Mouse (Mus musculus): Measurements from ENCODE around the gene Trpt1. TPM values are rescaled to one million over a fixed set of nuclear protein-coding genes. Genes with fewer than 3 reads are reported as not detected.

The Trpt1 gene
- total RNA-seq, 2 experiments from 2014 or later = 18.0 to 22.9 TPM

- peak; percentile 28 to 39 for DNase-seq (ENCODE audit: low spot score in 2 of 2)
- intact Hi-C loops (cut with DNase I) = no loop called here
Observed at GRCm38 (mm10) chr19:7020224-7020641, 24.3 kb downstream of the Trpt1 start.

DNA sequence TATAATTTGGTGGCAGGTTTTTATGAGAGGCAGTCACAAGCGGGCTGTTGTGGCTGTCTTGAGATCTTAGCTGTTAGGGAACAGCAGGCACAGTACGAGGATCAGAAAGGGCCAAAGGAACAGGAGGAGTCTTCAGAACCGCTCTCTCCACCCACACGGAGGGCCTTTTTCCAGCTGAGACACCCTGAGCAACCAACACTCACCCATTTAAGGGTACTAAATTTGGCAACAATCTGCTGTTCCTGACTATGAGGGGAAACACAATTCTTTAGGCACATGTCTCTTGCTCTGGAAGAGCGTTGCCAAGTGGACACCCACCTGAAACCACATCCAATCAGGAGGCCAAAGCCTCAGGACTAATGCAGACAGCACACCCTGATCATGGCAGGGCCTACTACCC is 33.6 kb downstream of the Trpt1 start:
- intact Hi-C loops (cut with DNase I) = loop anchor here (5.0 kb wide), 1 partner anchor 97 kb away; the partner anchor contains the start of gene Kcnk4
- peak; percentile 58 to 91 for DNase-seq (ENCODE audit: low spot score in 2 of 2)

DNA sequence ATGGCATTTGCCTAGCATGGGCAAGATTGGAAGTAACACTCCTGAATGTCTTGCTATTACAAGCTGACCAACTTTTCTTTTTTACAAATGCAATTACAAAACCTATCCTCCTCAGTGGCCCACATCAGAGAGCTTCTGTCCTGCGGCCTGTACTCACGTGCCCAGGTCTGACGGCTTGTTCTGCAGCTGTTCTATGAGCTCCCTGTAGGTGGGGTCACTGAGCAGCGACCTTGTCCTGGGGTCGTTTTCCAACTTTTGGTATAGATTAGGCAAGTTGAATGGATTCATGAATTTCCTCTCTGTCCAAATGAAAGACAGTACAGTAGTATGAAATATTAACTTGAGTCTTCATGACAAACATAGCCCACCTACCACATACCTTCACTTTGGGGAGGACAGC is 38.1 kb downstream of the Trpt1 start:
- intact Hi-C loops (cut with DNase I) = no loop called here
- no peak for DNase-seq (ENCODE audit: low spot score in 2 of 2)

DNA sequence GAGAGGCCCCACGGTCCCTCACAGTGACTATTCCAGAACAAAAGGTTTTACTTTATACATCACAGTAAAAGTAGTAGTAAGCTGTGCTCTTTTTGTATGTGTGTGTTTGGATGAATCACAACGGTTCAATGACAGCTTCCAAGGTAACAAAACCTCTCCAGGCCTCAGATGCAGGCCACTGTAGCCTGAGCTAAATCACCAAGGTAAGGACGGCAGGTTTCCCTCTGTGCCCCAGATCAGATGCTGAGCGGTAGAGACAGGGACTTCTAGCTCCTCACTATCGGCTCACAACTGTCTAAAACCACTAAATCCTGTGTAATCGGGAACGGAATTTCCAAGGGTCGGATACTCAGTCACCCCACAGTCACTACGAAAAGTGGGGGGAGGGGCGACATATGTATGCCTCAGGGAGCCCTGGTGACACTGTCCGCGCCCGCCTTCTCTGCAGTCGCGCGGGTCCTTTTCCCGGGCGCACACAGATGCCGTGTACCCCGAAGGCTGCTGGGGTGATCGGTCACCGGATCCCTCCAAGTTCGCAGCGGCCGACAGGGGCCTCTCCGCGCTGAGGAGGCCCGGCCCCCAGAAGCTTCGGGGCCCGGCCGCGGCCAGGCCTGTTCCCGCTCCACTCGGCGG is 43.3 kb downstream of the Trpt1 start:
- intact Hi-C loops (cut with DNase I) = no loop called here
- peak; percentile 49 to 59 for DNase-seq (ENCODE audit: low spot score in 2 of 2)

GRCm38 (mm10) chr19:7039841-7040636 is 44.1 kb downstream of the Trpt1 start, which contains the start of gene Stip1:
Gene Stip1, minus strand, starts transcription at chr19:7039967.
- intact Hi-C loops (cut with DNase I) = no loop called here
- DNase-seq (ENCODE audit: low spot score in 2 of 2) = peak; percentile 99 to 100

GRCm38 (mm10) chr19:7040637-7041130 is 44.8 kb downstream of the Trpt1 start:
- intact Hi-C loops (cut with DNase I) = no loop called here
- DNase-seq (ENCODE audit: low spot score in 2 of 2) = peak in 1 of 2 experiments; percentile 19

- no peak for DNase-seq (ENCODE audit: low spot score in 2 of 2)
- intact Hi-C loops (cut with DNase I) = no loop called here
Observed at GRCm38 (mm10) chr19:7041171-7041570, 45.2 kb downstream of the Trpt1 start.

- no peak for DNase-seq (ENCODE audit: low spot score in 2 of 2)
- intact Hi-C loops (cut with DNase I) = no loop called here
Observed at GRCm38 (mm10) chr19:7044279-7044678, 48.3 kb downstream of the Trpt1 start.

DNA sequence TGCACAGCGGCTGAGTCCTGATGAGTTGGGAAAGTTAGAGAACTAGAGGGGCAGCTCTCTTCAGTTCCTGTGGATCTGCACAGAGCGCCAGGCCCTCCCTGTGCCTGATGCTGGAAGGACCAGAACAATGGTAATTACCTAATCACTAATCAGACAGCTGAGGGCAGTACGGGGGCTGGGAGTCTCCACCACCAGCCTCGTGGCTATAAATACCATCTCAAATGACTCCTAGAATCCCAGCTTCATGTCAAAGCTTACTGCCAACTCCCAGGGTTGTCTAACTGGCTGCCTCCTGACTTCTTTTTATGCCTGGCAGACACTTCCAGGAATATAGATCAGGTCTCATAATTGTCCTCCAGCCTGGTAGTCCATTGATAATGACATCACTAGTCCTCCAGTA is 48.8 kb downstream of the Trpt1 start:
- intact Hi-C loops (cut with DNase I) = no loop called here

More for the DNA sequence above, 48.8 kb downstream of the Trpt1 start:
- no peak for DNase-seq (ENCODE audit: low spot score in 2 of 2)

Other genes with a start within 250 kb of the Trpt1 start
- gene Rps6ka4, start 155.5 kb upstream of the Trpt1 start, total RNA-seq (2021) = 10 to 100 TPM; 30.8 to 36.4 TPM
- 1 to 10 TPM; 2.0 to 2.2 TPM for gene Ccdc88b, start 137.9 kb upstream of the Trpt1 start, total RNA-seq (2021)
- 10 to 100 TPM; 35.0 to 43.2 TPM for gene Trmt112, start 86.4 kb upstream of the Trpt1 start, total RNA-seq (2021)
- gene Prdx5, start 86.0 kb upstream of the Trpt1 start, total RNA-seq (2021) = 100 to 1,000 TPM; 337 to 358 TPM
- 10 to 100 TPM; 60.6 to 65.2 TPM for gene Esrra, start 74.3 kb upstream of the Trpt1 start, total RNA-seq (2021)
- 10 to 100 TPM; 27.9 to 31.2 TPM for gene Catsperz, start 70.8 kb upstream of the Trpt1 start, total RNA-seq (2021)
- 10 to 100 TPM; 33.2 to 40.7 TPM for gene Kcnk4, start 61.6 kb upstream of the Trpt1 start, total RNA-seq (2021)
- gene Bad, start 54.3 kb upstream of the Trpt1 start, total RNA-seq (2021) = 10 to 100 TPM; 37.7 to 38.3 TPM
- 100 to 1,000 TPM in 1 of 2 experiments, 10 to 100 TPM in 1; 99.9 to 100 TPM for gene Gpr137, start 53.7 kb upstream of the Trpt1 start, total RNA-seq (2021)
- gene Ppp1r14b, start 21.2 kb upstream of the Trpt1 start, total RNA-seq (2021) = 10 to 100 TPM; 49.8 to 57.2 TPM
- gene Plcb3, start 19.7 kb upstream of the Trpt1 start, total RNA-seq (2021) = 10 to 100 TPM; 11.9 to 13.3 TPM
- 100 to 1,000 TPM in 1 of 2 experiments, 10 to 100 TPM in 1; 98.0 to 104 TPM for gene Fkbp2, start 15.6 kb upstream of the Trpt1 start, total RNA-seq (2021)
- gene Vegfb, start 8.5 kb upstream of the Trpt1 start, total RNA-seq (2021) = 10 to 100 TPM; 79.9 to 80.2 TPM
- 10 to 100 TPM; 20.1 to 21.0 TPM for gene Dnajc4, start 3.6 kb upstream of the Trpt1 start, total RNA-seq (2021)
- 10 to 100 TPM; 12.5 to 14.3 TPM for gene Nudt22, start within 50 bp of the Trpt1 start, total RNA-seq (2021)
- 1 to 10 TPM; 4.1 to 4.2 TPM for gene Fermt3, start 23.3 kb downstream of the Trpt1 start, total RNA-seq (2021)
- 100 to 1,000 TPM; 191 to 206 TPM for gene Stip1, start 43.8 kb downstream of the Trpt1 start, total RNA-seq (2021)
- 10 to 100 TPM; 12.2 to 13.2 TPM for gene Macrod1, start 60.7 kb downstream of the Trpt1 start, total RNA-seq (2021)
- 10 to 100 TPM; 35.3 to 38.0 TPM for gene Flrt1, start 109.6 kb downstream of the Trpt1 start, total RNA-seq (2021)
- gene Otub1, start 210.2 kb downstream of the Trpt1 start, total RNA-seq (2021) = 100 to 1,000 TPM; 258 to 270 TPM
- gene Cox8a, start 221.5 kb downstream of the Trpt1 start, total RNA-seq (2021) = 1,000 to 10,000 TPM; 1,203 to 1,264 TPM
- 10 to 100 TPM; 31.3 to 36.6 TPM for gene Naa40, start 245.1 kb downstream of the Trpt1 start, total RNA-seq (2021)